Mouse (Mus musculus): ENCODE measurements around the gene Dpy19l3. TPM values are rescaled to one million over a fixed set of nuclear protein-coding genes. Genes with fewer than 3 reads are reported as not detected.

The Dpy19l3 gene
- polyA plus RNA-seq, 1 experiment from 2014 or later: 6.6 TPM

DNA sequence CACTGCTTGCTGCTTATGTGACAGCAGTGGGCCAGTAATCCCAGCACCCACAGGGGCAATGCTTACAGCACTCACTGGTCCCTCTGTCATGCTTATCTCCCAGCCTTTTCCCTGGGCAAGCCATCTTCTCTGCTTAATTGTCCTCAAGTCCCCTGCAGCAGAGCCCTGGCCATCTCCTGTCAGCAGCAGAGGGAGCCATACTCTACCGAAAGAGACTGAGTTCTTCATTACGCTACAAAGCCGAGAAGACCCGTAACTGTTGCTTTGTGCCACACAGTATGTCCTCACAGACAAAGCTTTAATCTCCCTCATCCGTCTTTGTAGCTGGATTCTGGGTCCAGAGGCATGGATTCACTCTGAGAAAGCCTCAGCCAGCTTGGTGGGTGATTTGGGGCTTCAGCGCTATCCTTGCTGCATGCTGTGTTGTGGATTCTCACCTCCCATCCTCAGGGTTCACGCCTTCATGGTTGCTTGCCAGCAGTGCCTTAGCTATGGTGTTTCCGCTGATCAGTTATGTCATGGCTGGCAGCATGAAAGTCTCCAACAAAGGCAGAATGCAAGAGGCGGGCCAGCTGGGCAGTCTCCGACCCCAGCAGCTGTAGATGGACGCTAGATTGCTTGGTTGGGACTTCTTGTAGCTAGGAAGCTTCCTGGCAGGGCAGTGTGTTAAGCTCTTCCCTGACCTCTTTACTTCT is 103.4 kb downstream of the Dpy19l3 start:
- Histone ChIP-seq H3K27ac (no peak overlapping the region), H3K4me3 (replicated peaks) (no peak overlapping the region), H3K4me1 (replicated peaks) (peaks cover 31% of the 10 kb centered on the region), H3K27me3 (no peaks in the 10 kb centered on the region), H3K9ac (no peak overlapping the region), H3K4me2 (no peak overlapping the region), H3K36me3 (no peaks in the 10 kb centered on the region), H3K9me3 (replicated peaks) (no peaks in the 10 kb centered on the region)
- 64% methylated on average over 11 of the region's 11 CpGs for WGBS (ENCODE audit: insufficient replicate concordance)
- DNase-seq (no peak), ATAC-seq (ENCODE audit: low read depth) (no peak)

DNA sequence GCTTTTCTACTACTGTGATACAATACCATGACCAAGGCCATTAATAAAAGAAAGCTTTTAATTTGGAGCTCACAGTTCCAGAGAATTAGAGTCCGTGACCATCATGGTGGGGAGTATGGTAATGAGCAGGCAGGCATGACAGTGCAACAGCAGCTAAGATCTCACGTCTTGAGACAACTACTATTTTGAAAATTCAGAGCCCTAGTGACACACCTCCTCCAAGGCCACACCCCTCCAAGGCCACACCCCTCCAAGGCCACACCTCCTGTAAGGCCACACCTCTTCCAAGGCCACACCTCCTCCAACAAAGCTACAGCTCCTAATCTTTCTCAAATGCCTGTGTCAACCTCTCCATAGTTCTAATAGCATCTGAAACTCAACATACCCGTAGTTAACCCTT is 105.2 kb downstream of the Dpy19l3 start:
- no peaks in the 10 kb centered on the region for H3K27me3 ChIP-seq
- no peak overlapping the region for H3K9ac ChIP-seq
- peak; percentile 41; the same call in 1 of the 2 replicates for ATAC-seq (ENCODE audit: low read depth)
- peak; percentile 77 for DNase-seq
- 26% methylated on average over 3 of the region's 3 CpGs for WGBS (ENCODE audit: insufficient replicate concordance)
- H3K9me3 ChIP-seq (replicated peaks): no peaks in the 10 kb centered on the region
- peaks cover 34% of the 10 kb centered on the region for H3K4me1 ChIP-seq (replicated peaks)
- peaks cover 15% of the 10 kb centered on the region for H3K36me3 ChIP-seq
- H3K27ac ChIP-seq: no peak overlapping the region
- peak overlapping the region; percentile 4 for H3K4me2 ChIP-seq
- H3K4me3 ChIP-seq (replicated peaks): no peak overlapping the region

DNA sequence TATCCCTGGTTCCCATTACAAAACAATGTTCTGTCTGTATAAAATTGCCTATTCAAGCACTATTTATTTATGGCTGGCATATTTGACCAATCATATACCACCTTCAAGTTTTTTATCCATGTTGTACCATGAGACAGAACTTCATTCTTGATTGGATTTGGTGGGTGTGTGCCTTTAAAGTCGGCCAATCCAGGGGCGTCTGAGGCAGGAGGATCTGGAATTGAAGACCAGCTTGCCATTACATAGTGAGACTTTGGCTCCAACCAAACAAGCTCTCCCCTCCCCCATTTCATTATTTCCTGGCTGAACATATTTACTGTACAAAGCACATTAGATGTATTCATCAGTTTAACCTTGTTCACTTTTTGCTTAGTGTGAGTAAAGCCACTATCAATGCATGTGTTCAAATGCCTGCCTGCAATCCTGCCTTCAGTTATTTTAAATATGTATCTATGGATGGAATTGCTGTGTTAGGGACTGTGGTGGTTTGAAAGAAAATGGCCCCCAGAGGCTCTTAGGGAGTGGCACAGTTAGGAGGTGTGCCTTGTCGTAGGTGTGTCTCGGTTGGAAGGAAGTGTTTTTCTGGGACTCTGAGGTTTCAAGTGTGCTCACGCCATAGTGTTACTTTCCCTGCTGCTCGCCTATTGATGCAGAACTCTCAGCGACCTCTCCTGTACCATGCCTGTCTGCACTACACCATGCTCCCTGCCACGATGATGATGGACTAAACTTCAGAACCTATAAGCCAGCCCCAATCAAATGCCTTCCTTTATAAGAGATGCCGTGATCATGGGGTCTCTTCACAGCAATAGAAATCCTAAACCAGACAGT is 105.8 kb downstream of the Dpy19l3 start:
- H3K27me3 ChIP-seq: no peaks in the 10 kb centered on the region
- 60% methylated on average over 9 of the region's 9 CpGs for WGBS (ENCODE audit: insufficient replicate concordance)
- H3K36me3 ChIP-seq: peaks cover 21% of the 10 kb centered on the region
- peaks cover 34% of the 10 kb centered on the region for H3K4me1 ChIP-seq (replicated peaks)
- H3K9ac ChIP-seq: no peak overlapping the region
- H3K9me3 ChIP-seq (replicated peaks): no peaks in the 10 kb centered on the region
- H3K4me2 ChIP-seq: peak overlapping the region; percentile 4
- ATAC-seq (ENCODE audit: low read depth) (no peak), DNase-seq (no peak)
- no peak overlapping the region for H3K4me3 ChIP-seq (replicated peaks)
- no peak overlapping the region for H3K27ac ChIP-seq

DNA sequence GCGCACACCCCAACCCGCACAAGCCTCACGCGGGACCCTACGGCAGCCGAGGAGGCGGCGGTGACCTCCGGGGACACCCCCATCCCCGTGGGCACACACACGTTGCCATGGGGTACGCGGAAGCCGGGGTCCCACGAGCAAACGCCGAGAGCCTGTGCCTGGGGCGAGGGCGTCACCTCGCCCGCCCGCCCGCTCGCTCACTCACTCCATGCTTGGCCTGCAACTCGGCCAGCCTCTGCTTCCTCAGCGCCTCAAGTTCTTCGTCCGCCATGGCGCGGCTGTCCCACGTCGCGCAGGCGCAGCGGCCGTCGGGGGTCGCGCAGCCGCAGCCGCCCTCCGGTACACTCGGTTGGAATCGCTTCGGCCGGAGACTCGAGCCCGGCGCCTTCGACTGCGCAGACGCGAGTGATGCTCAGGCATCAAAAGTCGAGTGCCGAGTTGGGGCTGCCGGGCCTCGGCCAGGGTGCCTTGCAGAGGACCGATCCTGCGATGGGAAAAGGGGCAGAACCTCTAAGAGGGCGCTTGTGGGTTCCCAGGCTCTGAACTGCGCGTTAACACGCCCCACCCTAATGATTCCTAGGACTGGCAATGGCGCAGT is 107.1 kb downstream of the Dpy19l3 start, which contains the start of gene Pdcd5:
Pdcd5 (minus strand) TSS at position 421 of the 598 bp plus-strand sequence.
- H3K9ac ChIP-seq: peak within 1 kb of the TSS; percentile 91
- peak within 1 kb of the TSS; percentile 69 for H3K27ac ChIP-seq
- H3K4me1 ChIP-seq (replicated peaks): peaks cover 34% of the 10 kb centered on the region
- H3K4me2 ChIP-seq: peak within 1 kb of the TSS; percentile 87
- H3K9me3 ChIP-seq (replicated peaks): no peaks in the 10 kb centered on the region
- peaks cover 34% of the 10 kb centered on the region for H3K36me3 ChIP-seq
- H3K4me3 ChIP-seq (replicated peaks): peak within 1 kb of the TSS; percentile 93
- DNase-seq (peak; percentile 94), ATAC-seq (ENCODE audit: low read depth) (peak; percentile 85)
- no peaks in the 10 kb centered on the region for H3K27me3 ChIP-seq
- whole genome bisulfite sequencing (ENCODE audit: insufficient replicate concordance): under 1% methylated on average over 63 of the region's 64 CpGs

DNA sequence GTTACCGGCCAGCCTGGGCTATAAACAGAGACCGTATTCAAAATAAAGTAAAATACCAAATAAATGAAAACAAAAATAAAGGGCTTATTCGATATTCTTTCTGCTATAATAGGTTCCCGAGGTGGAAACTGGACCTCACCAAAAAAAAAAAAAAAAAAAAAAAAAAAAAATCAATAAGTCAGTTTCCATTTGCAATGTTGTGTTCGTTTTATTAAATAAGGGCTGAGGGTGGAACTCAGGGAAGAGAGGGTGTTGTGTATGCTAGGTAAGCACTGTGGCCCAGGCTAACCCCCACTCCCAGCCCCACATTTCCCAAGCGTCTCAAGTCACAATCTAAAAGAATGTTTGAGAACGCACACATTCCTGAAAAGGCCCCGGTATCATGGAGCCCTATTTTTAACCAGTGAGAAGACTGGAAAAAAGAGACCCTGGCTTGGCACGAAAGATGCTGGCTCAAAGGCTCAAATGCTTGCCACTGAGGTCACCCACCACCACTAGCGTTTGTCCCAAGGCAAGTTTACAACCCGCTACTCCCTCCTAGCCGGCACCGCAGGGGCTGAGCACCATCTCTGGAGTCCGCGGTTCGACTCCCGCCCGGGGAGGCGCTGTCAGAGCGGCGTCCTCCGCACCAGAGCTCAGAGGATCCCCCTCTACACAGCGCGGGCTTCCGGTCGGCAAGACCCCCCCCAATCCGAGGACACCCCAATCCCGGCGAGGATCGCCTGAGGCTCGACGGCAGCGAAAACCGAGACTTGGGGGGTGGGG is 107.8 kb downstream of the Dpy19l3 start:
- Histone ChIP-seq H3K4me1 (replicated peaks) (peaks cover 34% of the 10 kb centered on the region), H3K4me2 (peak overlapping the region; percentile 87), H3K36me3 (peaks cover 40% of the 10 kb centered on the region), H3K27me3 (no peaks in the 10 kb centered on the region), H3K4me3 (replicated peaks) (peak overlapping the region; percentile 93), H3K9me3 (replicated peaks) (no peaks in the 10 kb centered on the region), H3K27ac (peak overlapping the region; percentile 69), H3K9ac (peak overlapping the region; percentile 91)
- DNase-seq (peak; percentile 27), ATAC-seq (ENCODE audit: low read depth) (peak; percentile 37)
- WGBS (ENCODE audit: insufficient replicate concordance): 9% methylated on average over 34 of the region's 34 CpGs

DNA sequence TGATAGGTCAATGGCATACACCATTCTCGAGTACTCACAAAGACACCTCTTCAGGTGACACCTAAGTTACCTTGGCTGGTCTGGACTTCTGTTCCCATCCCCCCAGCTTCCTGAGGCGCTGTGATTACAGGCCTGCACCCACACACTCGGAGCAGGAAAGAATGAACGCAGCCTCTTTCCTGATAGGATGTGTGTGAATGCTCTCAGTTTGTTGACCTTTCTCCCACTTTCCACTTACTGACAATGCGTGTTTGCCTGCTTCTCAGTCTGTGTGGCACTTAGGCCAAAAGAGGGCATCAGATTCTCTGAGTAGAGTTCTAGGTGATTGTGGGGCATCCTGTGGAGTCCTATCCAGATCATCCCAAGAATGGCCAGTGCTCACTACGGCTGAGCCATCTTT is 114.2 kb downstream of the Dpy19l3 start:
- ATAC-seq (ENCODE audit: low read depth) (no peak), DNase-seq (no peak)
- Histone ChIP-seq H3K27ac (no peak overlapping the region), H3K9me3 (replicated peaks) (no peaks in the 10 kb centered on the region), H3K4me2 (no peak overlapping the region), H3K36me3 (peaks cover 87% of the 10 kb centered on the region), H3K27me3 (no peaks in the 10 kb centered on the region), H3K4me3 (replicated peaks) (no peak overlapping the region), H3K4me1 (replicated peaks) (no peaks in the 10 kb centered on the region), H3K9ac (no peak overlapping the region)
- WGBS (ENCODE audit: insufficient replicate concordance): 74% methylated on average over 6 of the region's 6 CpGs

DNA sequence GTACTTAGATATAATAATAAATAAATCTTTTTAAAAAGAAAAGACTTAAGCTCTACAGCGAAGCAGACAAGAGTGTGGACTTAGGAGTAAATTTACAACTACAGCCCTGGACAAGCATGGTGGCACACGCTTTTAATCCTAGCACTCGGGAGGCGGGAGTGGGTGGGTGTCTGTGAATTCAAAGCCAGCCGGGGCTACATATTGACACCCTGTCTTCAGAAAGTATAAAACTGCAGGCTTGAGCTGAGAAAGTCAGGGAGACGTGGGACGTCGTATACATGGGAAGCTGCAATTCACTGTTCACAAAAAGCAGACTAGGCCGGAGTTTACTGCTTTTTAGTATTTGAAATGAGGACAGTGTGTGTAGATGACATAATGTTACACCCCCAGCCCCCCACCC is 117.4 kb downstream of the Dpy19l3 start:
- WGBS (ENCODE audit: insufficient replicate concordance): 87% methylated on average over 9 of the region's 9 CpGs

DNA sequence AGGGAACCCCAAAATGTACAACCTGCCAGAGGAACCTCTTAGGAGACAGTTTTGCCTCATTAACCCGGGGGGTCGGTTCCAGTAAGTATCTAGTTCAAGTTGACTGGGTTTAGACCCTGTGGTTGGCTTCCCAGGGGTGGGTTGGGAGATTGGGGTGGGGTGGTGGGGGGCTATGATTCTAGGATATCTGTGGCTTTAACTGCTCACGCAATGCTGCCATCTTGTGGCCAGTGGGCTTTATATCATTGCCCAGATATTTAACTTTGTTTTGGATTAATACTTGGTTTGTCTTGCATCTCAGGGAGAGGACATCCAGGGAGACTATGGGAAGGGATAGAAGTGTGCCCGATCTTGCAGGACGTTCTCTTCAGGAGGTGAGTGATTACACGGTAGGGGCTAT is 118.0 kb downstream of the Dpy19l3 start:
- no peak overlapping the region for H3K27ac ChIP-seq
- no peak overlapping the region for H3K4me2 ChIP-seq
- H3K27me3 ChIP-seq: no peaks in the 10 kb centered on the region
- WGBS (ENCODE audit: insufficient replicate concordance): 69% methylated on average over 6 of the region's 6 CpGs
- no peaks in the 10 kb centered on the region for H3K9me3 ChIP-seq (replicated peaks)
- H3K36me3 ChIP-seq: peaks cover 83% of the 10 kb centered on the region
- H3K4me3 ChIP-seq (replicated peaks): no peak overlapping the region
- no peak overlapping the region for H3K9ac ChIP-seq
- H3K4me1 ChIP-seq (replicated peaks): no peaks in the 10 kb centered on the region
- no peak for DNase-seq
- ATAC-seq (ENCODE audit: low read depth): no peak

More for the DNA sequence above, 117.4 kb downstream of the Dpy19l3 start:
- Histone ChIP-seq H3K9me3 (replicated peaks) (no peaks in the 10 kb centered on the region), H3K4me2 (no peak overlapping the region), H3K4me1 (replicated peaks) (no peaks in the 10 kb centered on the region), H3K9ac (no peak overlapping the region), H3K36me3 (peaks cover 83% of the 10 kb centered on the region), H3K27me3 (no peaks in the 10 kb centered on the region), H3K27ac (no peak overlapping the region), H3K4me3 (replicated peaks) (no peak overlapping the region)
- no peak for DNase-seq
- ATAC-seq (ENCODE audit: low read depth): no peak

Other genes with a start within 250 kb of the Dpy19l3 start
- gene Tdrd12, start 216.7 kb downstream of the Dpy19l3 start, polyA plus RNA-seq (2015; fragmentation: Nextera tagmentation; extraction: Ambion mirVana): 0.07 and 0.33 TPM in 2 replicates
- 96.0 and 105 TPM in 2 replicates for gene Nudt19, start 198.2 kb downstream of the Dpy19l3 start, polyA plus RNA-seq (2015; fragmentation: Nextera tagmentation; extraction: Ambion mirVana)
- 0.03 and 0.05 TPM in 2 replicates for gene Rgs9bp, start 168.9 kb downstream of the Dpy19l3 start, polyA plus RNA-seq (2015; fragmentation: Nextera tagmentation; extraction: Ambion mirVana)
- 26.1 and 31.7 TPM in 2 replicates for gene Ankrd27, start 168.2 kb downstream of the Dpy19l3 start, polyA plus RNA-seq (2015; fragmentation: Nextera tagmentation; extraction: Ambion mirVana)
- gene Pdcd5, start 106.9 kb downstream of the Dpy19l3 start, polyA plus RNA-seq (2015; fragmentation: Nextera tagmentation; extraction: Ambion mirVana): 167 and 169 TPM in 2 replicates
- gene Zfp507, start 48.5 kb upstream of the Dpy19l3 start, polyA plus RNA-seq (2015; fragmentation: Nextera tagmentation; extraction: Ambion mirVana): 4.6 and 6.3 TPM in 2 replicates